Mouse (Mus musculus) liver, embryonic 14.5 days (tissue): ENCODE measurements around the gene Wdtc1. TPM values are rescaled to one million over a fixed set of nuclear protein-coding genes. Genes with fewer than 3 reads are reported as not detected.

ENCODE experiments used
- ATAC-seq: fragments of 200-750 bp; cut with Nextera tagmentation; 2 replicates; pipeline ENCODE4 v1.8.0; 2017; ENCODE audit warnings: moderate number of reproducible peaks, mild to moderate bottlenecking, moderate library complexity; ENCODE audit not compliant: insufficient read depth
- DNase-seq, 3 experiments: peaks; one replicate each; pipeline ENCODE4 v3.0.0-alpha.2; 2012 to 2013; ENCODE audit warnings: low read depth in 3 of 3, low spot score in 3 of 3
- H3K27ac ChIP-seq: fragments of 300-500 bp; sonication (generic); 2 replicates; pipeline ENCODE4 v1.5.1; 2014; ENCODE audit warnings: moderate library complexity, mild to moderate bottlenecking, control low read depth, inconsistent platforms
- H3K27me3 ChIP-seq: fragments of 300-500 bp; sonication (generic); 2 replicates; pipeline ENCODE4 v1.6.1; 2014; ENCODE audit warnings: mild to moderate bottlenecking, low read length, moderate library complexity; ENCODE audit not compliant: control insufficient read depth, insufficient read depth
- H3K36me3 ChIP-seq: fragments of 300-500 bp; sonication (generic); replicated peaks from 2 replicates; pipeline ENCODE4 v1.6.1; 2014; ENCODE audit warnings: low read depth; ENCODE audit not compliant: control insufficient read depth, insufficient read depth
- H3K4me1 ChIP-seq, 2 experiments: fragments of 200-500 bp in 1 of 2; fragments of 300-500 bp in 1 of 2; sonication (generic) in 1 of 2; replicated peaks; 2 replicates each; pipeline ENCODE4 v1.6.1; 2012 to 2014; ENCODE audit warnings: antibody characterized with exemption in 1 of 2, inconsistent platforms in 1 of 2, low read length in 1 of 2; ENCODE audit not compliant: control insufficient read depth in 2 of 2, insufficient read depth in 2 of 2
- H3K4me2 ChIP-seq: fragments of 300-500 bp; sonication (generic); 2 replicates; pipeline ENCODE4 v1.6.1; 2014; ENCODE audit warnings: low read depth, mild to moderate bottlenecking, control low read depth, moderate library complexity
- H3K4me3 ChIP-seq, 2 experiments: fragments of 200-500 bp in 1 of 2; fragments of 300-500 bp in 1 of 2; sonication (generic) in 1 of 2; 2 replicates each; pipeline ENCODE4 v1.5.1; 2012 to 2014; ENCODE audit warnings: low read depth in 2 of 2, low read length in 2 of 2, mild to moderate bottlenecking in 2 of 2, control low read depth in 1 of 2, inconsistent platforms in 1 of 2, moderate library complexity in 1 of 2; ENCODE audit not compliant: insufficient read depth in 1 of 2
- H3K9ac ChIP-seq: fragments of 300-500 bp; sonication (generic); replicated peaks from 2 replicates; pipeline ENCODE4 v1.6.1; 2014; ENCODE audit warnings: mild to moderate bottlenecking, control low read depth, moderate library complexity
- H3K9me3 ChIP-seq: fragments of 300-500 bp; sonication (generic); 2 replicates; pipeline ENCODE4 v1.6.1; 2016; ENCODE audit warnings: low read length, mixed read lengths; ENCODE audit not compliant: control insufficient read depth
- CTCF ChIP-seq: IDR thresholded peaks from 2 replicates; pipeline ENCODE4 v1.5.1; 2016; ENCODE audit warnings: antibody characterized with exemption, low read depth, control low read depth
- EP300 ChIP-seq: IDR thresholded peaks from 2 replicates; pipeline ENCODE4 v1.6.1; 2016; ENCODE audit warnings: antibody characterized with exemption, low read depth
- WGBS: fragments of 180-500 bp; shearing (Covaris S2); extraction: QIAGEN DNeasy Blood & Tissue Kit; methylation state at CpG from one replicate; pipeline ENCODE4 v1.1.7; 2014; ENCODE audit not compliant: insufficient replicate concordance; 5-methylcytosine and 5-hydroxymethylcytosine counted together
- polyA plus RNA-seq, 2 experiments: library from polyadenylated mRNA; depleted of rRNA in 1 of 2; stranded (reverse) in 1 of 2; unstranded in 1 of 2; fragments of >200 nt; fragmentation: Nextera tagmentation in 1 of 2; extraction: Ambion mirVana in 1 of 2; gene quantifications; 2 replicates each; pipeline versions ENCODE4 v1.2.1 to v1.2.3; 2012 to 2014

Wdtc1 gene
- polyA plus RNA-seq, 2 experiments = 6.4 to 7.3 TPM

DNA sequence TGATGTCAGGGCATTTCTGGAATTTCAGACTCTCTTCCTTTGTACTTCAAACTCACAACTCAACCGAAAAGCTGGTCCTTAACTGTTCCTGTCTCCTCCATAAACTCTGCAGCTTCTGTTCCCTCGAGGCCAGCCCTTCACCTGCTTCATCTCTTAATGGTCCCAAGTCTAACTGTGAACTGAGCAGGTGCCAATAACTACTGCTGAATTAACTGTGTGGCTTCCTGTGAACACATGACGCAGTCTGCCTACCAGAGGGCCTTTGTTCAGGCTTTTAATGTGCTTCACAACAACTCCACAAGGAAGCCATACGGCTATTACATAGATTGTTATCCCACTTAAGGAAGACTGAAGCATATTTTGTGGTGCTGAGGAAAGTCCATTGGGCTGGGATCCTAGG lies 23.0 kb downstream of the Wdtc1 start:
- no peaks in the 10 kb centered on the region for H3K36me3 ChIP-seq
- H3K4me2 ChIP-seq = no peak overlapping the region
- no peak for TF ChIP-seq CTCF
- TF ChIP-seq EP300 = no peak
- WGBS = 71% methylated on average over 4 of the region's 4 CpGs
- peaks cover 0 to 3% of the 10 kb centered on the region in 2 experiments; a peak in 2 of 4 replicates for H3K4me1 ChIP-seq
- ATAC-seq = no peak
- DNase-seq = no peak
- no peak overlapping the region for H3K27ac ChIP-seq
- no peaks in the 10 kb centered on the region for H3K27me3 ChIP-seq
- no peak overlapping the region for H3K4me3 ChIP-seq
- no peaks in the 10 kb centered on the region for H3K9me3 ChIP-seq
- H3K9ac ChIP-seq = no peak overlapping the region

GRCm38 (mm10) chr4:133328129-133328528 lies 25.2 kb downstream of the Wdtc1 start:
- Histone ChIP-seq H3K4me2 (no peak overlapping the region), H3K4me1 (peaks cover 0 to 3% of the 10 kb centered on the region in 2 experiments; a peak in 1 of 4 replicates), H3K9me3 (no peaks in the 10 kb centered on the region), H3K4me3 (no peak overlapping the region), H3K36me3 (no peaks in the 10 kb centered on the region), H3K27ac (no peak overlapping the region), H3K9ac (no peak overlapping the region), H3K27me3 (no peaks in the 10 kb centered on the region)
- TF ChIP-seq EP300 = no peak
- TF ChIP-seq CTCF = no peak
- WGBS = 16% methylated on average over 7 of the region's 7 CpGs
- no peak for ATAC-seq
- no peak for DNase-seq

GRCm38 (mm10) chr4:133319667-133320066 lies 33.6 kb downstream of the Wdtc1 start:
- Histone ChIP-seq H3K9ac (no peak overlapping the region), H3K36me3 (no peaks in the 10 kb centered on the region; the same call in 1 of the 2 replicates), H3K27ac (no peak overlapping the region), H3K4me2 (no peak overlapping the region), H3K4me1 (no peaks in the 10 kb centered on the region), H3K4me3 (no peak overlapping the region), H3K9me3 (no peaks in the 10 kb centered on the region), H3K27me3 (no peaks in the 10 kb centered on the region)
- WGBS = 75% methylated on average over 3 of the region's 3 CpGs
- ATAC-seq (no peak), DNase-seq (no peak)
- TF ChIP-seq EP300 = no peak
- TF ChIP-seq CTCF = no peak

DNA sequence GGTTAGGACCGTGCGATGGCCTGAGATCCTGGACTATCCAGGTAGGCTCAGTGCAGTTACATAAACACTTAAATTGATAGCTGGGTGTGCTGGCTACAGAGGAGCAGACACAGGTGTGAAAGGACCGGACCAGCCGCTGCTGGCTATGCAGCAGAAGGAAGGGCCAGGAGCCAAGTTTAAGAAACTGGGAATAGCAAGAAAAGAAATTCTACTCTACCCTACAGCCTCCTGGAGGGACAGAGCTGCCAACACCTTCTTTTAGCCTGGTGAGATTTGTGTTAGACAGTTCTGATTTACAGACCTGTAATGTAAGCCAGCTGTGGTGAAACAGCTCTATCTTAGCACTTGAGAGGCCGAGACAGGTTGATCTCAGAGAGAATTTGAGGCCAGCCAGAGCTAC lies 37.3 kb downstream of the Wdtc1 start:
- no peak for DNase-seq
- WGBS = 80% methylated on average over 5 of the region's 5 CpGs

DNA sequence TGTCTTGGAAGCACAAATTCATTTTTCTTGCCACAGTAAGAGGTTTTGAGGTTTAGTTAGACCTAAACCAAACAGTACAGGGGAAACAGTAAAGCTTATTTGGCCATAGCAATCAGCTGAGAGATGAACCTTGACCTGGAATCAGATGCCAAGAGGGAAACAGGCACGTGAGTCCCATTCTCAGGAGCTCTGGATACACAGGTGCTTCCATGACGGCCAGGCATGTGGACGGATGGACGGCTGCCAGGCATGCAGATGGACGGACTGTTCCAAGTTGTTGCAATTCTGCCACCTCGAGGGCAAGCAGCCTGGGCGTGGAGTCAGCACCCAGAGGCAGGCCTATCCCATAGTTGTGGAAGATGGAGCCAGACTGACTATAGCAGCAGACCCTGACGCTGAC lies 38.4 kb downstream of the Wdtc1 start:
- ATAC-seq (no peak), DNase-seq (no peak)
- Histone ChIP-seq H3K4me1 (no peaks in the 10 kb centered on the region), H3K27ac (no peak overlapping the region), H3K9ac (no peak overlapping the region), H3K4me2 (no peak overlapping the region), H3K9me3 (no peaks in the 10 kb centered on the region), H3K27me3 (no peaks in the 10 kb centered on the region), H3K4me3 (no peak overlapping the region), H3K36me3 (no peaks in the 10 kb centered on the region)
- TF ChIP-seq EP300 = no peak
- no peak for TF ChIP-seq CTCF
- WGBS = 67% methylated on average over 8 of the region's 8 CpGs

More for the DNA sequence above, 37.3 kb downstream of the Wdtc1 start:
- TF ChIP-seq EP300 (no peak), CTCF (no peak)
- H3K4me1 ChIP-seq = no peaks in the 10 kb centered on the region
- H3K9me3 ChIP-seq = no peaks in the 10 kb centered on the region
- no peaks in the 10 kb centered on the region for H3K36me3 ChIP-seq
- ATAC-seq = no peak
- no peak overlapping the region for H3K4me3 ChIP-seq
- no peak overlapping the region for H3K27ac ChIP-seq
- no peak overlapping the region for H3K4me2 ChIP-seq
- H3K9ac ChIP-seq = no peak overlapping the region
- H3K27me3 ChIP-seq = no peaks in the 10 kb centered on the region
